Mouse (Mus musculus) brain, adult 10 weeks (tissue): ENCODE results near the gene Fgf9. TPM values are rescaled to one million over a fixed set of nuclear protein-coding genes. Genes with fewer than 3 reads are reported as not detected.

Experiments
- polyA plus RNA-seq: library from polyadenylated mRNA; stranded (reverse); fragments of 350-450 nt; fragmentation: Illumina TruSeq; extraction: RNeasy Lipid Tissue Mini Kit (QIAGEN cat#74804); gene quantifications from one replicate; pipeline ENCODE4 v1.2.3, GENCODE M21; 2015; ENCODE audit warnings: low read depth, low replicate concordance

Fgf9 gene
- 27.4 TPM for polyA plus RNA-seq

DNA sequence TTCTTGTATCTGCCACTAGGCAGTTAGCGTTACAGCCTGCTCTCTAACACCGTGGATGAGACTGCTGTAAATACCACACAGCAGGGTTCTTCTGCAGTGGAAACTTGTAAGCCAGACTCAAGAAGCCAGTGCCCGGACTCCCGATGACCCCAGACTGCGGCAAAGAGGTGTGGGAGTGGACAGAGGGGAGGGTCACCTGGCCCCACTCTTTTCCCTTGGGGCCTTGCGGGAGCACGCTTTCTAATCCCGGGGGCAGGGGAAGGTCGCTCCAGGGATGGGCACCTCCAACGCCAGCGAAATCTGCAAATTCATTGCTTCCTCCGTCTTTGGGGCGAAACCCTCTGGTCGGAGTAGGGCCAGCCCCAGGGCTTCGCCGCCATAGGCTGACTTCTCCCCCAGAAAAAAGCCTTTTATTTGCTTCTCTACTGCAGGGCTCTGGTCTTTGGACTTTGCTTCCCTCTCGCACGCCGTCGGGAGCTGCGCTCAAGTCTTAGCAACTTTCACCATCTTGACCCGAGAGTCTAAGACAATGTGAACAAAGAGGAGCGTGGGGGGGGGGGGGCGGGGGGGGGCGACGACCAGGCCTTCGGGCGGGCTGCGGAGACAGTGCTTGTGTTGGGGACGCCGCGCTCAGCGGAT lies at the start of gene Fgf9:
Gene Fgf9, plus strand, starts transcription at position 67 of the 639 bp plus-strand sequence.

Other genes with a start within 250 kb of the Fgf9 start
- gene Ska3, start 244.4 kb upstream of the Fgf9 start, polyA plus RNA-seq = 0.80 TPM
- 70.0 TPM for gene Mrpl57, start 244.3 kb upstream of the Fgf9 start, polyA plus RNA-seq
- gene Zdhhc20, start 180.3 kb upstream of the Fgf9 start, polyA plus RNA-seq = 53.3 TPM
- gene Micu2, start 71.3 kb upstream of the Fgf9 start, polyA plus RNA-seq = 23.4 TPM